Mouse (Mus musculus) limb, embryonic 12.5 days (tissue): ENCODE measurements around the gene Sgca. TPM values are rescaled to one million over a fixed set of nuclear protein-coding genes. Genes with fewer than 3 reads are reported as not detected.

Experiments
- polyA plus RNA-seq: library from polyadenylated mRNA; unstranded; fragments of >200 nt; fragmentation: Nextera tagmentation; extraction: Ambion mirVana; gene quantifications from 2 replicates; pipeline ENCODE4 v1.2.1, GENCODE M21; 2016

Gene Sgca
- polyA plus RNA-seq, 1 experiment from 2014 or later, result 2.8 TPM

Other genes with a start within 250 kb of the Sgca start
- 0.18 TPM in 1 of 2 replicates, not detected in the other for gene Cdc34b, start 234.5 kb downstream of the Sgca start, polyA plus RNA-seq
- not detected in 2 replicates for gene Tmem92, start 193.6 kb downstream of the Sgca start, polyA plus RNA-seq
- gene Col1a1, start 40.1 kb downstream of the Sgca start, polyA plus RNA-seq, result 290 and 351 TPM in 2 replicates
- gene Hils1, start 8.7 kb downstream of the Sgca start, polyA plus RNA-seq, result not detected in 2 replicates
- 12.0 and 12.6 TPM in 2 replicates for gene Ppp1r9b, start 14.7 kb upstream of the Sgca start, polyA plus RNA-seq
- gene Samd14, start 33.6 kb upstream of the Sgca start, polyA plus RNA-seq, result 34.6 and 37.7 TPM in 2 replicates
- 21.9 and 22.4 TPM in 2 replicates for gene Pdk2, start 65.0 kb upstream of the Sgca start, polyA plus RNA-seq
- 7.7 and 7.9 TPM in 2 replicates for gene Itga3, start 100.5 kb upstream of the Sgca start, polyA plus RNA-seq
- 8.4 and 9.9 TPM in 2 replicates for gene Dlx3, start 143.8 kb upstream of the Sgca start, polyA plus RNA-seq
- gene Dlx4, start 169.9 kb upstream of the Sgca start, polyA plus RNA-seq, result 1.4 and 1.9 TPM in 2 replicates